Comparison of ENCODE assay signal across 8 mouse cellular contexts in the genomic region with DNA sequence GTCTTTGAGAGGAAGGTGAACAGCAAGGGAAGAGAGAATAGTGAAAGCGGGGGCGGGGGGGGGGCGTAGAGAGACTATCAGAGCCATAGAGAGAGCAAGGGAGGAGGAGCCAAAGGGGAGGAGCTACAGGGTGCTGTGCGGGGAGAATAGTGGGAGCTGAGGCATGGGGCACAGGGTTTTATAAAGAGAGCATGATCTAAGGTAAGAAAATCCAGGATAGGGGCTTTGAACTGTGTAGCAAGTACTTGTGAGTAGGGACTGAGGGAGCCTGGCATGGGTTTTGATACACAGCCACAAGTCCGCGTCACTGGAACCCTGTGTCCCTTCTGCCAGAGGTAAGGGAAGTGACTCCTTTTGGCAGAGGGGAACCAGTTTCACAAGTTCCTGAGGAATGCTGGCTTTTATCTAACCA. TPM values are rescaled to one million over a fixed set of nuclear protein-coding genes. Genes with fewer than 3 reads are reported as not detected.
DNase-seq lines count a peak whose midpoint lies in the region; ATAC-seq and TF ChIP-seq lines count a peak whose summit lies in the region.

No protein-coding gene starts in this region.

- H3K9me3 ChIP-seq in G1E (replicated peaks): no peaks in the 10 kb centered on the region
- no peaks in the 10 kb centered on the region for H3K9me3 ChIP-seq in forebrain, embryonic 12.5 days
- no peaks in the 10 kb centered on the region for H3K9me3 ChIP-seq in hindbrain, embryonic 14.5 days (ENCODE audit: control insufficient read depth, low read length)
- H3K9me3 ChIP-seq in liver, embryonic 11.5 days (ENCODE audit: control insufficient read depth, low read length): no peaks in the 10 kb centered on the region
- no peaks in the 10 kb centered on the region for H3K9me3 ChIP-seq in midbrain, embryonic 16.5 days (replicated peaks; ENCODE audit: control insufficient read depth, low read length, poor library complexity, severe bottlenecking)

- peaks cover 4% of the 10 kb centered on the region; the same call in 1 of the 2 replicates for H3K27me3 ChIP-seq in G1E (ENCODE audit: insufficient read depth, low read length)
- H3K27me3 ChIP-seq in forebrain, embryonic 12.5 days: no peaks in the 10 kb centered on the region
- H3K27me3 ChIP-seq in hindbrain, embryonic 14.5 days (ENCODE audit: control insufficient read depth, insufficient read depth, low read length): no peaks in the 10 kb centered on the region
- H3K27me3 ChIP-seq in liver, embryonic 11.5 days (replicated peaks; ENCODE audit: control insufficient read depth, insufficient read depth, low read length): no peaks in the 10 kb centered on the region
- no peaks in the 10 kb centered on the region for H3K27me3 ChIP-seq in midbrain, embryonic 16.5 days (ENCODE audit: control insufficient read depth, insufficient read depth, low read depth, low read length)

- no peaks in the 10 kb centered on the region for H3K36me3 ChIP-seq in G1E (replicated peaks)
- no peaks in the 10 kb centered on the region for H3K36me3 ChIP-seq in forebrain, embryonic 12.5 days (replicated peaks)
- H3K36me3 ChIP-seq in hindbrain, embryonic 14.5 days (replicated peaks; ENCODE audit: control insufficient read depth, insufficient read depth): no peaks in the 10 kb centered on the region
- no peaks in the 10 kb centered on the region for H3K36me3 ChIP-seq in liver, embryonic 11.5 days (ENCODE audit: control insufficient read depth, insufficient read depth, low read length)
- H3K36me3 ChIP-seq in midbrain, embryonic 16.5 days (ENCODE audit: control insufficient read depth, insufficient read depth, low read length): no peaks in the 10 kb centered on the region

- 27% methylated on average over 5 of the region's 6 CpGs for WGBS in forebrain, embryonic 12.5 days
- 22% methylated on average over 5 of the region's 6 CpGs for WGBS in hindbrain, embryonic 14.5 days
- 4% methylated on average over 5 of the region's 6 CpGs for WGBS in liver, embryonic 11.5 days
- 14% methylated on average over 4 of the region's 6 CpGs for WGBS in midbrain, embryonic 16.5 days

- DNase-seq in CD4-positive, CD25-positive, alpha-beta regulatory T cell, adult 2 months (ENCODE audit: low read depth, low spot score): peak; percentile 80
- peak; percentile 28 for DNase-seq in G1E (ENCODE audit: low spot score)
- no peak for DNase-seq in hindbrain, embryonic 14.5 days (ENCODE audit: low spot score)
- no peak for DNase-seq in liver, embryonic 11.5 days (ENCODE audit: low spot score)
- DNase-seq in left cerebral cortex, adult 9 months (ENCODE audit: low spot score in 2 of 2): no peak
- no peak for DNase-seq in layer of hippocampus, adult 9-10 months (ENCODE audit: low spot score)

- no peak overlapping the region for H3K27ac ChIP-seq in forebrain, embryonic 12.5 days
- H3K27ac ChIP-seq in hindbrain, embryonic 14.5 days: no peak overlapping the region
- no peak overlapping the region for H3K27ac ChIP-seq in liver, embryonic 11.5 days (ENCODE audit: low read depth, low read length)
- H3K27ac ChIP-seq in midbrain, embryonic 16.5 days (ENCODE audit: low read length): no peak overlapping the region

- H3K4me1 ChIP-seq in G1E (ENCODE audit: insufficient read depth, low read depth, low read length): peaks cover 62% of the 10 kb centered on the region
- peaks cover 11% of the 10 kb centered on the region; the same call in 1 of the 2 replicates for H3K4me1 ChIP-seq in forebrain, embryonic 12.5 days
- H3K4me1 ChIP-seq in hindbrain, embryonic 14.5 days (replicated peaks; ENCODE audit: control insufficient read depth, insufficient read depth, low read length): no peaks in the 10 kb centered on the region
- peaks cover 32% of the 10 kb centered on the region for H3K4me1 ChIP-seq in liver, embryonic 11.5 days (replicated peaks; ENCODE audit: control insufficient read depth, insufficient read depth, low read length)
- no peaks in the 10 kb centered on the region for H3K4me1 ChIP-seq in midbrain, embryonic 16.5 days (ENCODE audit: control insufficient read depth, insufficient read depth, low read length)

- H3K9ac ChIP-seq in forebrain, embryonic 12.5 days: no peak overlapping the region
- H3K9ac ChIP-seq in hindbrain, embryonic 14.5 days: 0 out of 2 replicates have a peak overlapping the region, but pooled peaks have one; percentile 16
- H3K9ac ChIP-seq in liver, embryonic 11.5 days (ENCODE audit: low read depth, low read length): peak overlapping the region; percentile 44; the same call in 1 of the 2 replicates
- H3K9ac ChIP-seq in midbrain, embryonic 16.5 days (ENCODE audit: low read depth, low read length): no peak overlapping the region

- ATAC-seq in G1E (ENCODE audit: extremely low read depth, insufficient number of reproducible peaks, low FRiP score, poor library complexity, severe bottlenecking): peak; percentile 36; the same call in 1 of the 2 replicates
- no peak for ATAC-seq in forebrain, embryonic 12.5 days (ENCODE audit: low FRiP score)
- no peak for ATAC-seq in hindbrain, embryonic 14.5 days (ENCODE audit: low FRiP score)
- peak; percentile 82 for ATAC-seq in liver, embryonic 11.5 days (replicated peaks; ENCODE audit: low FRiP score)
- ATAC-seq in midbrain, embryonic 16.5 days: no peak

- peak overlapping the region; percentile 10; the same call in 1 of the 2 replicates for H3K4me3 ChIP-seq in G1E (ENCODE audit: low read depth, low read length)
- no peak overlapping the region for H3K4me3 ChIP-seq in forebrain, embryonic 12.5 days (replicated peaks)
- H3K4me3 ChIP-seq in hindbrain, embryonic 14.5 days (replicated peaks; ENCODE audit: low read length): no peak overlapping the region
- peak overlapping the region; percentile 34 for H3K4me3 ChIP-seq in liver, embryonic 11.5 days (ENCODE audit: low read depth, low read length)
- no peak overlapping the region for H3K4me3 ChIP-seq in midbrain, embryonic 16.5 days (ENCODE audit: low read depth, low read length)

- TF ChIP-seq CTCF in G1E (IDR thresholded peaks at IDR 0.05; ENCODE audit: low read depth, low read length): no peak

- H3K4me2 ChIP-seq in forebrain, embryonic 12.5 days: peak overlapping the region; percentile 34
- H3K4me2 ChIP-seq in hindbrain, embryonic 14.5 days (replicated peaks): peak overlapping the region; percentile 29
- H3K4me2 ChIP-seq in liver, embryonic 11.5 days: peak overlapping the region; percentile 69
- peak overlapping the region; percentile 16; the same call in 1 of the 2 replicates for H3K4me2 ChIP-seq in midbrain, embryonic 16.5 days (ENCODE audit: low read length)

RNA-seq across cellular contexts. Expression of a gene that starts 54.9 kb away (rescaled TPM):
- total RNA-seq in G1E (2014; fragmentation: Nextera tagmentation) (80.7 and 87.7 TPM in 2 replicates), G1E (2017) (64.7 and 77.9 TPM in 2 replicates)
- polyA plus RNA-seq in G1E (2012): 10.4 and 11.2 TPM in 2 replicates
- 43.9 and 45.1 TPM in 2 replicates for polyA plus RNA-seq in forebrain, embryonic 12.5 days (2016; fragmentation: Nextera tagmentation; extraction: Ambion mirVana)
- polyA plus RNA-seq in hindbrain, embryonic 14.5 days (2014; fragmentation: Nextera tagmentation; extraction: Ambion mirVana): 41.5 and 44.4 TPM in 2 replicates
- 38.2 and 40.0 TPM in 2 replicates for polyA plus RNA-seq in liver, embryonic 11.5 days (2014; fragmentation: Nextera tagmentation; extraction: Ambion mirVana)
- polyA plus RNA-seq in midbrain, embryonic 16.5 days (2015; fragmentation: Nextera tagmentation; extraction: Ambion mirVana): 26.5 and 26.7 TPM in 2 replicates

Comparison
In these comparisons a context has a peak if more than half of its experiments do, and no peak if none do; other contexts are left out.
1. DNase-seq: peak in CD4-positive, CD25-positive, alpha-beta regulatory T cell, adult 2 months (single experiment) and G1E (single experiment); none in hindbrain, embryonic 14.5 days (single experiment), liver, embryonic 11.5 days (single experiment), left cerebral cortex, adult 9 months (0 of 2) and layer of hippocampus, adult 9-10 months (single experiment).
2. ATAC-seq: peak in G1E (single experiment) and liver, embryonic 11.5 days (single experiment); none in forebrain, embryonic 12.5 days (single experiment), hindbrain, embryonic 14.5 days (single experiment) and midbrain, embryonic 16.5 days (single experiment).
3. H3K4me3 ChIP-seq: peak in G1E (single experiment) and liver, embryonic 11.5 days (single experiment); none in forebrain, embryonic 12.5 days (single experiment), hindbrain, embryonic 14.5 days (single experiment) and midbrain, embryonic 16.5 days (single experiment).
4. H3K4me2 ChIP-seq: peak in every context shown above with its lines; median percentile 69 in liver, embryonic 11.5 days; 34 in forebrain, embryonic 12.5 days; 29 in hindbrain, embryonic 14.5 days; 16 in midbrain, embryonic 16.5 days.
5. H3K9ac ChIP-seq: peak in hindbrain, embryonic 14.5 days (single experiment) and liver, embryonic 11.5 days (single experiment); none in forebrain, embryonic 12.5 days (single experiment) and midbrain, embryonic 16.5 days (single experiment).